8 mouse cellular contexts compared by ENCODE assay signal in the genomic region with DNA sequence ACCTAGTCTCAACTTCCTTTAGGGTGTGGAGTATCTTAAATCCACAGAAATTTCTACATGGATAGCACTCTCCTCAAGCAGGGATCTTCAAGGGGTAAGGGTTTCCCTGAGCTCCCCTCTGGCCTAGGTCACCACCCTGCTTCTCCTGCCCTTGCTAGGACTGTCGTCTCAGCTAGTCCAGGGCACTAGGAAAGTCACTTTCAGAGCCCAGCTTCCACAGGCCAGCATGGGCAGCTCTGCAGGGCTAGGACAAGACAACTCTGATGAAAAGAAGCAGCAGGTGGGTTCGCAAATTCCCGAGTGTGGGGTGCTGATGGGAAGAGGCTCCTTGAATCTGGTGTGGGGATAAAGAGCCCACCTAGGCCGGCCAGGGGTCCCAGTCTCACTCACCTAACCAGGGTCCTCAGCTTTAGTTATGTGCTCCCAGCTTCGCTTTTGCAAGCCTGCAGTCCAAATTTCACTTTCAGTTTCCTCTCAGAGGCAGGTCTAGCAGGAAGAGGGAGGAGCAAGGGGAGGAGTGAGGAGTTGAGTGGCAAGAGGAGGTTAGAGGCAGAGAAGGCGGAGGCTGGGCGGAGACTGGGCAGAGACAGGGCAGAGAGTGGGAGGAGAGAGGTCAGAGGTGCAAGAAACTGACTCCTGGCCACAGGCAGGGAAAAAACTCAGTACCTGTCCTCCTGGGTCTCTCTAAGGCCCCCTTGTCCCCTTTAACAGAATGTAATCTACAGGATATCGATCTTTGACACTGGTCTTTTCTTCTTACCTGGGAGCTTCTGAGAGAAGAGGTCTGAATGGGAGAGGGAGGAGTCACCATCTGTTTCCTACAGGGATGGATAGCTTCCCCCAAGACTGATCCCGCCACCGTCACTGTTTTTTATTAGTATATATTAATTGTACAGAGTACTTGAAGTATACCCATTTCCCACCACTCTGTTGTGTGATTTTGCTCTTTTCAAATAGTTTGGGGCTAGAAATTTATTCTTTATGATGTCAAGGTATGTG. TPM values are rescaled to one million over a fixed set of nuclear protein-coding genes. Genes with fewer than 3 reads are reported as not detected.
A peak's percentile ranks its signal among the peaks of the same experiment; 100 is the strongest.
DNase-seq lines count a peak whose midpoint lies in the region; ATAC-seq and TF ChIP-seq lines count a peak whose summit lies in the region.

A gene (minus strand): TSS at position 488 of the 999 bp plus-strand sequence.

- no peak for TF ChIP-seq CTCF in liver, postnatal 0 days (IDR thresholded peaks at IDR 0.05; ENCODE audit: low read depth)
- TF ChIP-seq CTCF in testis, adult 2 months (IDR thresholded peaks at IDR 0.05; ENCODE audit: control insufficient read depth, insufficient read depth, insufficient replicate concordance, low read depth, low read length): no peak

- peak within 1 kb of the TSS; percentile 41; the same call in 1 of the 2 replicates for H3K9ac ChIP-seq in ES-E14 (ENCODE audit: insufficient read depth, low read depth, low read length, poor library complexity, severe bottlenecking)
- H3K9ac ChIP-seq in forebrain, embryonic 14.5 days (ENCODE audit: low read length): no peak within 1 kb of the TSS; the same call in 1 of the 2 replicates
- H3K9ac ChIP-seq in liver, postnatal 0 days (replicated peaks): peak within 1 kb of the TSS; percentile 71
- H3K9ac ChIP-seq in neural tube, embryonic 13.5 days: peak within 1 kb of the TSS; percentile 22; the same call in 1 of the 2 replicates

- no peaks in the 10 kb centered on the region for H3K9me3 ChIP-seq in ES-E14 (ENCODE audit: control insufficient read depth, insufficient read depth, low read depth, low read length)
- H3K9me3 ChIP-seq in forebrain, embryonic 14.5 days (replicated peaks; ENCODE audit: control insufficient read depth, low read length): no peaks in the 10 kb centered on the region
- no peaks in the 10 kb centered on the region for H3K9me3 ChIP-seq in liver, postnatal 0 days (ENCODE audit: low read length)
- H3K9me3 ChIP-seq in neural tube, embryonic 13.5 days: no peaks in the 10 kb centered on the region

- H3K4me2 ChIP-seq in forebrain, embryonic 14.5 days (ENCODE audit: low read length): peak within 1 kb of the TSS; percentile 26
- peak within 1 kb of the TSS; percentile 79 for H3K4me2 ChIP-seq in liver, postnatal 0 days (ENCODE audit: low read depth, low read length)
- H3K4me2 ChIP-seq in neural tube, embryonic 13.5 days: peak within 1 kb of the TSS; percentile 50

- no peaks in the 10 kb centered on the region for H3K36me3 ChIP-seq in ES-E14 (ENCODE audit: control insufficient read depth, insufficient read depth, low read length, poor library complexity, severe bottlenecking)
- H3K36me3 ChIP-seq in forebrain, embryonic 14.5 days (ENCODE audit: control insufficient read depth, insufficient read depth, low read length): no peaks in the 10 kb centered on the region
- peaks cover 22% of the 10 kb centered on the region for H3K36me3 ChIP-seq in liver, postnatal 0 days (replicated peaks; ENCODE audit: insufficient read depth, low read length)
- no peaks in the 10 kb centered on the region for H3K36me3 ChIP-seq in neural tube, embryonic 13.5 days
- H3K36me3 ChIP-seq in testis, adult 2 months (ENCODE audit: control insufficient read depth, insufficient read depth, low read length): no peaks in the 10 kb centered on the region

- H3K27me3 ChIP-seq in forebrain, embryonic 14.5 days (replicated peaks; ENCODE audit: control insufficient read depth, insufficient read depth, low read length): no peaks in the 10 kb centered on the region
- no peaks in the 10 kb centered on the region for H3K27me3 ChIP-seq in liver, postnatal 0 days (ENCODE audit: insufficient read depth, low read length)
- H3K27me3 ChIP-seq in neural tube, embryonic 13.5 days: no peaks in the 10 kb centered on the region
- H3K27me3 ChIP-seq in testis, adult 2 months (ENCODE audit: control insufficient read depth, insufficient read depth, low read length): no peaks in the 10 kb centered on the region

- peak; percentile 88 for DNase-seq in ES-E14 (ENCODE audit: low read depth, low spot score)
- peak; percentile 28 for DNase-seq in cerebellum, adult 11 months
- peak; percentile 26 for DNase-seq in forebrain, embryonic 14.5 days (ENCODE audit: low spot score)
- peak; percentile 78 to 86 for DNase-seq in heart, postnatal 14 days
- DNase-seq in large intestine, adult 2 months (ENCODE audit: low read depth, low spot score): peak; percentile 92
- DNase-seq in liver, postnatal 0 days: peak; percentile 91

- peak within 1 kb of the TSS; percentile 22 to 67 for H3K4me3 ChIP-seq in ES-E14 (ENCODE audit: insufficient read depth in 1 of 2, low read depth in 1 of 2, low read length in 2 of 2, poor library complexity in 1 of 2, severe bottlenecking in 1 of 2)
- H3K4me3 ChIP-seq in forebrain, embryonic 14.5 days (ENCODE audit: low read depth, low read length): peak within 1 kb of the TSS; percentile 6; the same call in 1 of the 2 replicates
- H3K4me3 ChIP-seq in liver, postnatal 0 days (ENCODE audit: low read depth, low read length): peak within 1 kb of the TSS; percentile 66
- H3K4me3 ChIP-seq in neural tube, embryonic 13.5 days: peak within 1 kb of the TSS; percentile 37
- H3K4me3 ChIP-seq in testis, adult 2 months (ENCODE audit: control insufficient read depth, low read depth, low read length): peak within 1 kb of the TSS; percentile 87

- no peak for TF ChIP-seq POLR2A in testis, adult 2 months (IDR thresholded peaks at IDR 0.05; ENCODE audit: control insufficient read depth, low read depth, low read length)

- intact Hi-C loops in heart, postnatal 14 days (cut with DNase I): no loop called here

- no peaks in the 10 kb centered on the region for H3K4me1 ChIP-seq in ES-E14 (ENCODE audit: control insufficient read depth in 2 of 2, insufficient read depth in 2 of 2, low read length in 2 of 2, poor library complexity in 1 of 2)
- H3K4me1 ChIP-seq in forebrain, embryonic 14.5 days (ENCODE audit: control insufficient read depth, insufficient read depth, low read length): no peaks in the 10 kb centered on the region
- H3K4me1 ChIP-seq in liver, postnatal 0 days (ENCODE audit: insufficient read depth): peaks cover 6% of the 10 kb centered on the region
- H3K4me1 ChIP-seq in neural tube, embryonic 13.5 days (replicated peaks): peaks cover 4% of the 10 kb centered on the region; the same call in 1 of the 2 replicates
- H3K4me1 ChIP-seq in testis, adult 2 months (ENCODE audit: control insufficient read depth, insufficient read depth, low read length): no peaks in the 10 kb centered on the region

- ATAC-seq in forebrain, embryonic 14.5 days: peak; percentile 57; the same call in 1 of the 2 replicates
- ATAC-seq in liver, postnatal 0 days: peak; percentile 100
- no peak; the same call in 1 of the 2 replicates for ATAC-seq in neural tube, embryonic 13.5 days (ENCODE audit: low read depth)

- H3K27ac ChIP-seq in ES-E14 (ENCODE audit: insufficient read depth, low read depth, low read length, poor library complexity, severe bottlenecking): no peak within 1 kb of the TSS
- H3K27ac ChIP-seq in forebrain, embryonic 14.5 days (ENCODE audit: low read depth, low read length): no peak within 1 kb of the TSS
- peak within 1 kb of the TSS; percentile 79 for H3K27ac ChIP-seq in liver, postnatal 0 days (ENCODE audit: low read depth)
- no peak within 1 kb of the TSS for H3K27ac ChIP-seq in neural tube, embryonic 13.5 days (replicated peaks)
- 0 out of 2 replicates have a peak within 1 kb of the TSS, but pooled peaks have one; percentile 13 for H3K27ac ChIP-seq in testis, adult 2 months (ENCODE audit: control insufficient read depth, insufficient read depth, low read depth, low read length)

- in situ Hi-C loops in ES-E14 (cut with MboI; ENCODE audit: low sequenced_read_pairs in 2 of 2, unreplicated experiment in 2 of 2): no loop called here

- 22% methylated on average over 10 of the region's 10 CpGs for WGBS in forebrain, embryonic 14.5 days
- 5% methylated on average over 10 of the region's 10 CpGs for WGBS in large intestine, adult 2 months
- WGBS in liver, postnatal 0 days (ENCODE audit: insufficient replicate concordance): 10% methylated on average over 10 of the region's 10 CpGs
- 22% methylated on average over 10 of the region's 10 CpGs for WGBS in neural tube, embryonic 13.5 days

- TF ChIP-seq EP300 in liver, postnatal 0 days (IDR thresholded peaks at IDR 0.05; ENCODE audit: low read depth): no peak

TF ChIP-seq in ES-E14, 5 proteins besides CTCF, POLR2A, EP300 and RAD21:
- TF ChIP-seq ZC3H11A (IDR thresholded peaks at IDR 0.05; ENCODE audit: borderline replicate concordance, low read depth, low read length): no peak
- no peak for TF ChIP-seq MAFK (IDR thresholded peaks at IDR 0.05; ENCODE audit: insufficient read depth, low read depth, low read length)
- TF ChIP-seq ZNF384 (IDR thresholded peaks at IDR 0.05; ENCODE audit: low read depth, low read length): no peak
- TF ChIP-seq HCFC1 (IDR thresholded peaks at IDR 0.05; ENCODE audit: borderline replicate concordance, insufficient read depth, low read length): no peak
- no peak for TF ChIP-seq CHD2 (IDR thresholded peaks at IDR 0.05; ENCODE audit: low read depth, low read length)

RNA-seq across cellular contexts. Expression of the gene that starts here (rescaled TPM):
- total RNA-seq in ES-E14 (2012; rRNA removed): 6.2 and 7.5 TPM in 2 replicates
- polyA plus RNA-seq in forebrain, embryonic 14.5 days (2014; fragmentation: Nextera tagmentation; extraction: Ambion mirVana): not detected in 2 replicates
- 1 to 10 TPM; 6.1 to 7.7 TPM for total RNA-seq in heart, postnatal 14 days (2021)
- 4.9 and 6.2 TPM in 2 replicates for polyA plus RNA-seq in large intestine, adult 2 months (2012; rRNA removed)
- polyA plus RNA-seq in liver, postnatal 0 days (2015; fragmentation: Nextera tagmentation; extraction: Ambion mirVana): 0.42 and 0.64 TPM in 2 replicates
- polyA plus RNA-seq in neural tube, embryonic 13.5 days (2015; fragmentation: Nextera tagmentation; extraction: Ambion mirVana): 0.15 and 0.36 TPM in 2 replicates
- polyA plus RNA-seq in testis, adult 2 months (2012; rRNA removed): 0.54 and 0.59 TPM in 2 replicates

Comparison
In these comparisons a context has a peak if more than half of its experiments do, and no peak if none do; other contexts are left out.
1. Peak in DNase-seq, ATAC-seq, H3K4me3 ChIP-seq and H3K4me2 ChIP-seq in forebrain, embryonic 14.5 days; RNA of the gene not detected or under 1 TPM.
2. Peak in DNase-seq, ATAC-seq, H3K4me3 ChIP-seq, H3K27ac ChIP-seq, H3K9ac ChIP-seq and H3K4me2 ChIP-seq in liver, postnatal 0 days; RNA of the gene not detected or under 1 TPM.
3. DNase-seq: peak in every context shown above with its lines; median percentile 92 in large intestine, adult 2 months; 91 in liver, postnatal 0 days; 88 in ES-E14; 82 in heart, postnatal 14 days; 28 in cerebellum, adult 11 months; 26 in forebrain, embryonic 14.5 days.
4. H3K4me3 ChIP-seq: peak in every context shown above with its lines; median percentile 87 in testis, adult 2 months; 66 in liver, postnatal 0 days; 44 in ES-E14; 37 in neural tube, embryonic 13.5 days; 6 in forebrain, embryonic 14.5 days.
5. H3K4me2 ChIP-seq: peak in every context shown above with its lines; median percentile 79 in liver, postnatal 0 days; 50 in neural tube, embryonic 13.5 days; 26 in forebrain, embryonic 14.5 days.